Mouse (Mus musculus): Measurements from ENCODE around the gene Pi4kb.
A peak's percentile ranks its signal among the peaks of the same experiment; 100 is the strongest.
"Not testable (repeated sequence)": the region's sequence is repeated elsewhere in the genome, so short reads cannot be mapped to it uniquely, and the experiment has no call there.

The Pi4kb gene

DNA sequence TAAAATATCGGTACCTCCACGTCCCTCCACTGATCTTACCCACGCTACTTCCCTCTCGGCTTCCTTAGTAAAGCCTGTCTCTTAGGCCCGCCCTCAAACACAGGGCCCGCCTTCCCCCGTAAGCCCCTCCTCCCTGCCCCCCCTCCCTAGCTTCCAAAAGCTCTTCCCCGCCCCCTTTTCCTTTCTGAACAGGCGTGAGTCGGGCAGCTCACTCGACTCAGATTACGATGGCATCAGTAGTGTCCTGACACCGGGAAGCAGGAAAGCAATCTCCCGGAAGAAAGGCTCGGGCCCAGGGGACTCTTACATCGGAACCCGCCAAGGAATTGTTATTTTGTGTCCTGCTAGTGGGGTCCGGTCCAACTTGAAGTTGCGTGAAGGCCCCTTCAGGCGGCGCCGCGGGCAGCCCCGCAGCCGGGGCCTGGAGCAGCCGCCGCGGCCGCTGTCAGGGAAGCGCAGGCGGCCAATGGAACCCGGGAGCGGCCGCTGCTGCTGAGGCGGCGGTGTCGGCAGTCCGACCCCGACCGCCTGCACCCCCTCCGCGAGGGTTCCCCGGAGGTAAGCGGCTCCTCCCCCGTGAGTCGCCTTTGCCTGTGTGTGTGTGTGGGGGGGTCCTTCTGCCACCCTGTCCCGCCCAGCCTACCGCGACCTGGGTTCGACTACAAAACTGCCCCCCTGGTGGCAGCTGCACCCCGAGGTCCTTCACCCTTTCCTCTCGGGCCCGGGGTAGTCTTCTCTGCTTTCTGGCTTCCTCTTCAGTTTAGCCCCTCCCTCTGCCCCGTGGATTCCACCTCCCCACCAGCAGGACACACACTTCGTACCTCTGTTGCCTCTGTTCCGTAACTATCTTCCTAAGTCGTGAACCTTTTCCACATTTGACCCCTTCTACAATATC is at the start of gene Pi4kb:
Gene Pi4kb (plus strand): TSS at position 204 of the 895 bp plus-strand sequence.
- DNase-seq: peak; percentile 85

DNA sequence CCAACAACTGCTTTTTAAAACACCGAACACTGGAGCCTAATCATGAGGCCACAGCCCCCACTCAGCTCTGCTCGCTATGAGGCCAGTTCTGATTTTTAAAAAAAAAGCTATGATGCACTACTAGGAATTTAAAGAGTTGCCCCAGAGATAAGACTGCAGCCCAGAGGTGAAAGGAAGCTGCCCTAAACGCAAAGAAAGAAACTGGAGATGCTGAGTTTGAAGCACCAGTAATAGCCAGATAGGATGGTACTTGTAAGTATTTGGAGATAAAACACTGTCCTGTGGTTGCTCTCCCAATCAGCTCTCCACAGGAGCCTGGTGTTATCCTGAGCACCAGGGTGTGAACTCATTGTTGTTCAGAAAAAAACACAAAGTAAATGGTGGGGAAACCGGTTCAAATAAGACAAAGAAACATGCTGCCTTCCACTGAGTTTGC is 48.2 kb upstream of the Pi4kb start:
- not testable (repeated sequence) for DNase-seq

DNA sequence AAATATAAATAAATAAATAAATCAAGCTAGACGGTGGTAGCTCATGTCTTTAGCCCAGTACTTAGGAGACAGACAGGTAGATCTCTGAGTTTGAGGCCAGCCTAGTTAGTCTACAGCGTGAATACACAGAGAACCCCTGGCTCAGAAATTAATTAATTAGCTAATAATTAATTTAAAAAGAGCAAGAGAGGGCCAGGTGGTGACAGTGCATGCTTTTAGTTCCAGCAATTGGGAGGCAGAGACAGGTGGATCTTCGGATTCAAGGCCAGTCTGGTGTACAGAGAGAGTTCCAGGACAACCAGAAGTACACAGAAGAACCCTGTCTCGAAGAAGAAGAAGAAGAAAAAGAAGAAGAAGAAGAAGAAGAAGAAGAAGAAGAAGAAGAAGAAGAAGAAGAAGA is 45.6 kb upstream of the Pi4kb start:
- DNase-seq: not testable (repeated sequence)

DNA sequence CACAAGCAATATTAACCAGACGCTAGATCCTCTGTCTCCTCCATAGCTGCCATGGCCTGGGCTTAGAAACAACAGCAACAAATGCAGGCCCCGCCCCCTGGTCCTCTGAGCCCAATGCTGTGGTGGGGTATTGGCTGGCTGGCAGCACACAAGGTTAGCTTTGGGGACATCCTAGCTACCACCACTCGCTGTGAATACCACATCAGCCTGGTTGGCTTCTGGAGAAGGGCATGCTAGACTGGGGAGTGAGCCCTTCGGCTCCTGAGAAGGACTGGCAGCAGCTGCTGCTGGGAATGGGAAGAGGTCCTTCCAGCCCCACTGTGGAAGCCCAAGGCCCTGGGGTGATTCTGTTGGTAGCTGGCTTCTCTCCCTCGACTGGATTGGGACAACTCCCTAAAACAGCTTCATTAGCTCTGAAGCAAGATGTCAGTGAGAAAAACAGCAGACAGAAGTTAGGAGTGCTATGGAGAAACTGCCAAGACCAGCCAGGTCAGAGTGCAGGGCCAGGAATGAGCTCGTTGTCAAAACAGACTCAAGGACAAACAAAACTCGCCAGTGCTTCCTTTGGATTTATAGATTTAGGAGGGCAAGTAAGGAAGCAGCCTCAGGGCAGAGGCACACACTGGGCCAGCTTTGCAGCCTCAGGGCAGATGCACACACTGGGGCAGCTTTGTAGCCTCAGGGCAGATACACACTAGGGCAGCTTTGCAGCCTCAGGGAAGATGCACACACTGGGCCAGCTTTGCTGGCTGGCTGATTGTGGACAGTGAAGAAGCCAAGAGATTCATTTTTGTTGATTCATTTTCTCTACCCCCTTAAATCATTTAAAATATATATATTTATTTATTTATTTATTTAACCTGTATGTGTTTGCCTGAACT is 43.9 kb upstream of the Pi4kb start:
- not testable (repeated sequence) for DNase-seq

DNA sequence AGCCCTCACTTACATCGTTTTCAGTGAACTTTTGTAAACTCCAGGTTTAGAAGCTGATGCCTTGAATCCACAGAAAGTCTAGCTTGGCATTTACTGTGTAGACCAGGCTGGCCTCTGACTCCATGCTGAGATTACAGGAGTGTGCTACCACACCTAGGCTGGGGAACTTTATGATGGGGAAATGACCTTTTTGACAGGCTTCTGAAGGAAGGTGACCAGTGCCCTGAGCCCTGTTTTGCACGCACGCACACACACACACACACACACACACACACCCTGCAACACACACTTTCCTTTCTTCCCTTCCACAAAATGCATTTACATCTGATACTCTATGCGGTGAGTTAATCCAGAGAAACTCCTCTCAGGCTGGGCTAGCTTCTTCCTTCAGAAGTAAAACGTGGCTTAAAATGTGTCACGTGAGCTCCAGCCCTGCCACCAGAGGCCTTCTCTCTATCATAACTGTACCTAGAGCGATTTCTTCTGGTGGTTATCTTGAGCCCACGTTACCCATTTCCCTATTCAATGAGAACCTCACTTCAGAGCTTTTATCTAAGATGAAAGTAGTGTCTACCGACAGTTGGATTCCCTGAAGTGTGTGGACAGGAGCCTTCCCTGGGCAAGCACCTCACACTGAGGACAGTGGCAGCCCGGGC is 43.0 kb upstream of the Pi4kb start:
- not testable (repeated sequence) for DNase-seq

DNA sequence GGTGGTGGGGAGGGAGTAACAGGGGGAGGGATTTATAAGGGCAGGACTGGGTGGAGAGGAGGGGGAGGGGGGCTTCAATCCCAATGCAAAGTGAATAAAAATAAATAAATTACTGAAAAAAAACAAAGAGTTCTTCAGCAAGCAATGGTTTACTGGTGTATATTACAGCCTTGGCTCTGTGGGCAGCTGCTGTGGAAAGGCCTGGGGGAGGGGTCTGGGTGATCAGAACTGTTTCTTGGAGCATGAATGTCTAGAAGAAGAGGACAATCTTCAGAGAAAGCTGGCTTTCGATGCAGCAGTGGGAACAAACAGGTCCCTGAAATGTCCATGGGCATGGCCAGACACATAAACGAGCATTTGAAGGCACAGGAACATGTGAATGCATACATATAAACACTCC is 42.3 kb upstream of the Pi4kb start:
- DNase-seq: not testable (repeated sequence)

DNA sequence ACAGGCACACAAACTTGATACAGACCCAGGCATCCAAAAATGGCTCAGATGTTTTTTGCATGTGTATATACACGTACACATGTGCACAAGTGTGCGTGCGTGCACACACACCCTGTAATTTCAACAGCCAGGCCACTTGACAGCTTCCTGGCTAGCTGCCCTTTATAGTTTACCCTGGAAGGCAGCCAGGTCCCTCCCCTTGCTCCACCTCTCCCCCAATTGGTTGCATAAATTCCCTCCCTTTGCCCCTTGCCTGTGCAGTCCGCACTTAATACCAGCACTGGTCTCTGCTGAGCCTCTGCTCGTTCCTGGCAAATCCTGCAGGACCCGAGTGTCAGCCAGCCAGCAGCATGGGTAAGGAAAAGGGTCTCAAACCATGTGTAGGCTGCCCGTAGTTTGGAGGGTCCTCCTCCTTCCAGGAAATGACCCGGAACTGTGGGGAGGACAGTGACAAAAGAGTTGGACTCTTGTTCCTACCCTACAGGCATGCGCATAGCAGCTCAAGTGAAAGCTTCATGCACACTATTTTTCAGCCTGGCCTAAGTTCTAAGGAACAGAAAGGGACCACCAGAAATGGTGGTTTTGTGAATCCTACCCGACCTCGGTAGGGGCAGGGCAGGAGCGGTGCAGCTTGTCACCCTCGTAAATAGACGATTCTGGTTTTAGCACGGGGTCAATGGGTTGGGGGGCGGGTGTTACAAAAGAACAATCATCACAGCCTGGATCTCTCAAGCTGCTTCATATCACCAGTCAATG is 41.5 kb upstream of the Pi4kb start, which contains the start of gene Selenbp1:
Gene Selenbp1 (plus strand): TSS at position 248 of the 756 bp plus-strand sequence.
- peak; percentile 62 for DNase-seq

DNA sequence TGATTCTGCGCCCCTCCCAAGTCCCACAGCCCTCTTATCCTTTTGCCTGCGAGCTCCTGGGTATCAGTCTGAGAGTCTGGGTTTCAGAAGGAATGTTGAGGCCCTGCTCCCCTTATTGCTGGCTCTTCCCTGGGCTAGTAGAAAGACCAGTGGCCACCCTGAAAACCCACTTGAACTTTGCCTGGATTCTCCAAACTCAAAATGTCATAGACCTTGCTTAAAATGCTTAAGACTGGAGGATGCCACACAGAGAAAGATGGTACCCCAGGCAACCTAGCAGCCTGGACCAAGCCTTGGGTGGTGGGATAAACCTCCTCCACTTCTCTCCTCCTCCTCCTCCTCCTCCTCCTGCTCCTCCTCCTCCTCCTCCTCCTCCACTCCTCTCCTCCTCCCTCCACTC is 40.9 kb upstream of the Pi4kb start:
- not testable (repeated sequence) for DNase-seq

DNA sequence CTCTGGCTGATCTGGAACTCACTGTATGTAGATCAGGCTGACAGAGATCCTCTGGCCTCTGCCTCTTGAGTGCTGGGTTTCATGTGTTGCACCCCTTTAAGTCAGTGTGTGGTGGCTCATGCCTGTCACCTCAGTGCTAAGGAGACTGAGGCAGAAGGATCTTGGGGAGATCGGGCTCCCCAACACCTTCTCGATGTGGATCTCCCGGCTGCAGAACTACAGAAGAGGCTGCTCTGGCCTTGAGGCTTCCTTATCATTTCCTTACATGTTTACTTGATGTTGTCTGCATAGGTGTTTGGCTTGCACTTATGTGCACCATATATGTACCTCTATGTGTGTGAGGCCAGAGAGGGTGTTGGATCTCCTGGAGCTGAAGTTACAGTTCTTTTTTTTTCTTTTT is 40.0 kb upstream of the Pi4kb start:
- not testable (repeated sequence) for DNase-seq

DNA sequence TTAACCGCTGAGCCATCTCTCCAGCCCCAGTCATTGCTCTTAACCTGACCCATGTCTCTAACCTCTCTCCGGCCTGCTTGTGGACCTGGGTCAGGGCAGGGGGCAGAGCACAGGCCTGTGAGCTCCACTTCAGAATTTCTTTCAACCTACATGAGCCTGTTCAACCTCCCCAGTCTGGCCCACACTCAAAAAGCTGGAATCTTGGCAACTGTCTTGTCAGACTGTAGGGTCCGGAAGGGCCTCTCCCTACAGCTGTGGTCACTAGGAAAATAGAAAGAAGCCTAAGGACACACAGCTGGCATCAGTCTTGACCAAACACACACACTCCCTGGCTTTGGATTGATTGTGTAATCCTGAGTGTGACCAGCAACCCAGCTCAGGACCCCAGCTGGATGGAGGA is 39.2 kb upstream of the Pi4kb start:
- not testable (repeated sequence) for DNase-seq

DNA sequence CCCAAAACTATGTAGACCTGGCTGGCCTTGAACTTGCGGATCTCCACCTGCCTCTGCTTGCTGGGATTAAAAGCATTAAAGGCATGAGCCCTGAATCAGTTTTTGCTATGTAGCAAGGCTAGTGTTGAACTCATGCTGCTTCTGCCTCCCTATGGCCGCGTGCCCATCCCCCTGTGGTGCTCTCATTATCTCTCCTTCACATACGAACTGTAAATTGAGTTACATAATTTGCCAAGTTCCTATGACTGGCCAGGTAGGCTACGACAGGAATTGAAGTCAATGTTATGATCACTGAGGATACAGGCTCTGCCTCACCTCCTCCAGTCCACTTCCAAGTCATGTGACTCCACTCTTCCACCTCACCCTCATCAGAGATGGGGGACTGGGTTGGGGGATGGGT is 38.4 kb upstream of the Pi4kb start:
- not testable (repeated sequence) for DNase-seq

DNA sequence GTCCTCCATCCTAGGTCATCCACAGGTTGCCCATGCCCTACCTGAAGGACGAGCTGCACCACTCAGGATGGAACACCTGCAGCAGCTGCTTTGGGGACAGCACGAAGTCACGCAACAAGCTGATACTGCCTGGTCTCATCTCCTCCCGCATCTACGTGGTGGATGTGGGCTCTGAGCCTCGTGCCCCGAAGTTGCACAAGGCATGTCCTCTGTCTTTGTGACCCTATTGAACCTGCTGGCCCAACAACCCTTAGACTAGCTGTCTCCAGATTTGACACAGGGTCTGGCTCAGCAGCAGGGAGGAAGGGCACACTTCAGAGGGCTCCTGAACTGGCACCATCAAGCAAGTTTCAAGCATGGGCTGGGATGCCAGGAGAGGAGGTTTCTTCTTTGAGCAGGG is 37.3 kb upstream of the Pi4kb start:
- not testable (repeated sequence) for DNase-seq

DNA sequence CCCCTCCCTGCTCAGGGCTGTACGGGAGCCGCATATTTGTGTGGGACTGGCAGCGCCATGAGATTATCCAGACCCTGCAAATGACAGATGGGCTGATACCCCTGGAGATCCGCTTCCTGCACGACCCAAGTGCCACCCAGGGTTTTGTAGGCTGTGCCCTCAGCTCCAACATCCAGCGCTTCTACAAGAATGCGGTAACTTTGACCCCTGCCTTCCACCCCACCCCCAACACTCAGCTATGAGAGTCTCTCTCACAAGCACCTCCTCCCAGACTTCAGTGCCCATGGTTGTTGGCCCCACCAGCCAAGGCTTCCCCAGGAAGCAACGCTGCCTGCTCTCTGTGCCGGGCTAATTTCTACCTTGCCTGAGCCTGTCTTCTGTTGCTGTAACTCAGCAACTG is 34.5 kb upstream of the Pi4kb start:
- DNase-seq: not testable (repeated sequence)

DNA sequence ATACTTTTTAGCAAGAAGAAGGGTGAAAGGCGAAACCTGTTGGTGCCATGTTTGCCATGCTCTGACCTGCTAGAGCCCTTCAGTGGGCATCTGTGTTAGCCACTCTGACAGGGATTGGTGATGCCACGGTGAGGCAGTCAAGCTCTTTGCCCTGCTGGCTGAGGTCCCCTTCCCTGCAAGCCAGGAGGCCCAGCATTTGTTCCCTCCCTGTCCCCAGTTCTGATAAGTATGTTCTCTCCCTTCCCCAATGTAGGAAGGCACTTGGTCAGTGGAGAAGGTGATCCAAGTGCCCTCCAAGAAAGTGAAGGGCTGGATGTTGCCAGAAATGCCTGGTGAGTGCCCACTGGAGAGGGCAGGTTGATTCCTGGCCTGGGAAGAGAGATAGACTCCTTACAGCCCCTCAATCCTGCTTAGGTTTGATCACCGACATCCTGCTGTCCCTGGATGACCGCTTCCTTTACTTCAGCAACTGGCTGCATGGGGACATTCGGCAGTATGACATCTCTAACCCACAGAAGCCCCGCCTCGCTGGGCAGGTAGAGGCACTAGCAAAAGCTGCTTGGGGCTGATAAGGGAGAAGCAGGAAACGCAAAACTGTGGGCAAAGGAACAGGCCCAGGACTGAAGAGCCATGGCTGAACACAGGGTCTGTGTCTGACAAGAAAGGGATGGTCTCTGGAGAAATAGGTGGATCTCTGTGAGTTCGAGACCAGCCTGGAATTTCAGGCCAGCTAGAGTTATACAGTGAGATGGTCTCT is 32.1 kb upstream of the Pi4kb start:
- DNase-seq: not testable (repeated sequence)

DNA sequence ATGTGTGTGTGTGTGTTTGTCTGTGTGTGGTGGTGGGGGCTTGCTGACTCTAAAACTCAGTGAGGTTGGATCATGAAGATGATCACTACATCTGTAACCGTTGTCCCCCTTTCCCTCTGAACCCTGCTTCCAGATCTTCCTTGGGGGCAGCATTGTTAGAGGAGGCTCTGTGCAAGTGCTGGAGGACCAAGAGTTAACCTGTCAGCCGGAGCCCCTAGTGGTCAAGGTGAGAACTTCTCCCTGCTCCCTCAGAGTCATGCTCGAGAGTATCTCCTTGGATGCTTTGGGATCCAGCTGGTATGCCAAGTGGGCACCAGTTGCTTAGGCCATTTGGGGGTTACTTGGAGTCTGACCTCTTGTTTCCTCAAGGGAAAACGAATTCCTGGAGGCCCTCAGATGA is 30.8 kb upstream of the Pi4kb start:
- not testable (repeated sequence) for DNase-seq

DNA sequence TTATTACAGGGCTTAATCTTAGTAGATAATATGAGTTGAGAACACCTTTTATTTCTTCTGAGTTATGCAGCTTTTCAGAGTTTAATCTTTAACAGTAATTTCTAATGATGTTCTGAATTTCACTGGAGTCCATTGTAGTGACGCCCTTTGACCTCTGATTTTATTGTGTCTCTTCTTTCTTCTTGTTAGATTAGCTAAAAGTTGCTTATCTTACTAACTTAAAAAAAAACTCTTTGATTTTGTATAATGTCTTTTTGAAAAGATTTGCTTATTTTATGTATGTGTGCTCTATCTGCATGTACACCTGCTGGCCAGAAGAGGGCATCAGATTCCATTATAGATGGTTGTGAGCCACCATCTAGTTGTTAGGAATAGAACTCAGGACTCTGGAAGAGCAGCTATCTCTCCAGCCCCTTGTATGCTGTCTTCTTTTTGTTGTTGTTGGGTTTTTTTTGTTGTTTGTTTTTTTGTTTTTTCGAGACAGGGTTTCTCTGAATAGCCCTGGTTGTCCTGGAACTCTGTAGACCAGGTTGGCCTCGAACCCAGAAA is 26.4 kb upstream of the Pi4kb start:
- no peak for DNase-seq

DNA sequence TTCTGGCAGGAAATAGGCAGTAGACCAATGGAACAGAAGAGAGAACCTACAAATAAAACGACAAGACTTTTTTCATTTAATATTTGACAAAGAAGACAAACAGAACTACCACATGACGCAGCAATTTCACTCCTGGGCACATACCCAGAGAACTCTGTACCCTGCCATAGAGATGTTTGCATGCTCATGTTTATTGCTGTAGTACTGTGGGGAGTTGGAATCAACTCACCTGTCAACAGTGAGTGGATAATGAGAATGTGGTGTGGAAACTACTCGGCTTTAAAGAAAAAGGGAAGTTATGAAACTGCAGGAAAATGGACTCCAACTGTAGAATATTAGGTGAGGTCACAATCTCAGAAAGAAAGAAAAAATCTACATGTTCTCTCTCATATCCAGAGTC is 24.9 kb upstream of the Pi4kb start:
- no peak for DNase-seq

DNA sequence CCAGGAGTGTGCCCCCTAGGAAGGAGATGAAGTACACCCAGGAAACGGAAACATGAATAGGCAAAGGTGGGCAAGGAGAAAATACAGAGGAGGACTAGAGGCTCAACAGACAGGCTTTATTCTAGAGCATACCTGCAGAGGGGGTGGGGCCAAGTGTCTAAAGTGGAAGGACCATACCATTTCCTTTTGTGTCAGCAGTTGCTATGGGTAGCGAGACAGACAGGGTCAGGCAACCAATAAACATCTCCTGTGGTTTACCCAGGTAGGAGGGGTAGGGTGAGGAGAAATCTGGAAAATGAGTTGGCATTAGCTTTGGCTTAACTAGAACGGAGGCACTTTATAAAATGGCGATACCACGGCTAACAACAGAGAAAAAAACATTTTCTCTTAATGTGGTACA is 21.7 kb upstream of the Pi4kb start:
- peak; percentile 43 for DNase-seq

DNA sequence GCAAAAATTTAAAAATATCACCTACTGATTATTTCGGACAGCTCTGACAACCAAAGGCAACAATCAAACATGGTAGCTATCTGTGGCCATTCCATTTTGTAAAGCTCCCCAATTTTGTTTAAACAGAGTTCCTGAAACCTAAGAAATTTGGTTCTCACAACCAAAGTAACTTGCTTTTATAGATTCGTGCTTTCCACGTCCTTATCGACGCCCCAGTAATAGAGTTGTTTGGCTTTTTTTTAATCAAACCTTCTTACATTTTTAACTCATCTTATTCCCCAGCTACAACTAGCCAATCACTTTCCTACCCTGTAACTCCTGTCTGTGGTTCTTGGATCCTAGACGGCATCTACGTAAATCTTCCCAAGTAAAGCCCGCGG is 21.2 kb upstream of the Pi4kb start:
- no peak for DNase-seq

DNA sequence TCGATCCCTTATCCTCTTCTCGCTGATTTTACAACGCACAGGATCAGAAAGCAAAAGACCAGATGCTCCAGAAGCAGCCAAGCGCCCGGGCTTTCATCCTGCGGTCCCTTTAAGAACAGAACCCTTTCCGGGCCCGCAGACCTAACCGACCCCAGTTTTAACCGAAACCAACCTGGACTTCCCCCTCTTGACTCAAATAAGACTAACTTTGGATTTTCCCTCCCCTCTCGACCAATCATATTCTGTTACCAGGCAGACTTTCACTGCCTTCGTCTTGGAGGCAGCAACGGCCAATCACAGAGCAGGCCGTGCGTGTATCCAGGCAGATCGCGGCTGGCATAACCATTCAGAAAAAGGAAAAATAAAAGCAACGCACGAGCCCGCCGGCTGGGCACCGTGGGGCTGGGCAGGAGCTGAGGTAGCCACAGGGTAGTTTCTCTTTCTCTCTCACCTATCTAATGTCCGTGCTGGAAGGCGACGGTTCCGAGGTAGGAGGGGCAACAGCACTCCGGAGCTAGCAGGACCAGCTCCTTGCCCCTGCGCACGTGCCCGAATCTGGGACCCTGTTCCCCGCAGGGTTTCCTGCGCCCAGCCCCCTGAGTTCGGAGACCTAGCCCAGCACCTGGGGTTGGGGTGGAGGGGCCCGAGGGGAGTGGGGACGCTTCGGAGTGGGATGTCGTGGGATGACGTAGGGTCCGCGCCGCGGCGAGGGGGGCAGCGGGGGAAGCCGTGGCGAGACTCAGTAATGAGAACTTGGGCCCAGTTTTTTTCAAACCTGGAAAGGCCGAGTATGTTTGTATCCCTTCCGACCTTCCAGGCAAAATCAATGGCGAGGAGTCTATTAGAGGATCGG is 20.5 kb upstream of the Pi4kb start, which contains the start of gene Rfx5:
Gene Rfx5 (plus strand): TSS at position 312 of the 853 bp plus-strand sequence.
- peak; percentile 97 for DNase-seq

Measured in layer of hippocampus, adult 9-11 months (tissue).